Mouse (Mus musculus): ENCODE results near the gene Epop. TPM values are rescaled to one million over a fixed set of nuclear protein-coding genes. Genes with fewer than 3 reads are reported as not detected.

Gene Epop
- total RNA-seq (2021): 1 to 10 TPM in 1 of 2 experiments, under 1 TPM in 1; 0.60 to 1.3 TPM
- long read RNA-seq, experiment 1, partial matches to known transcripts: 0 of 4 reads
- long read RNA-seq, experiment 1, other reads (novel, unspliced or antisense): 1 of 4 reads
- long read RNA-seq, experiment 2, transcript Epop-201 (1 exons, 2,314 nt): major isoform, 5 of 6 reads
- long read RNA-seq, experiment 2, partial matches to known transcripts: 0 of 6 reads
- long read RNA-seq, experiment 2, other reads (novel, unspliced or antisense): 1 of 6 reads

GRCm38 (mm10) chr11:97629576-97629975 lies at the start of gene Epop:
TSS of gene Epop (minus strand) at chr11:97629702.
- intact Hi-C loops (cut with DNase I; ENCODE audit: low total_unique reads): no loop called here
- DNase-seq: peak; percentile 86

- intact Hi-C loops (cut with DNase I; ENCODE audit: low total_unique reads): no loop called here
Observed at GRCm38 (mm10) chr11:97678301-97678700, 48.8 kb upstream of the Epop start.

GRCm38 (mm10) chr11:97677842-97678241 lies 48.3 kb upstream of the Epop start:
- intact Hi-C loops (cut with DNase I; ENCODE audit: low total_unique reads): no loop called here

More at GRCm38 (mm10) chr11:97678301-97678700, 48.8 kb upstream of the Epop start:
- DNase-seq: no peak

GRCm38 (mm10) chr11:97677381-97677780 lies 47.9 kb upstream of the Epop start:
- DNase-seq: no peak
- intact Hi-C loops (cut with DNase I; ENCODE audit: low total_unique reads): no loop called here

More at GRCm38 (mm10) chr11:97677842-97678241, 48.3 kb upstream of the Epop start:
- no peak for DNase-seq

GRCm38 (mm10) chr11:97676050-97676754 lies 46.7 kb upstream of the Epop start:
- intact Hi-C loops (cut with DNase I; ENCODE audit: low total_unique reads): no loop called here
- DNase-seq: no peak

GRCm38 (mm10) chr11:97673148-97673547 lies 43.6 kb upstream of the Epop start:
- DNase-seq: no peak
- intact Hi-C loops (cut with DNase I; ENCODE audit: low total_unique reads): no loop called here

- DNase-seq: no peak
- intact Hi-C loops (cut with DNase I; ENCODE audit: low total_unique reads): no loop called here
Observed at GRCm38 (mm10) chr11:97671177-97671527, 41.6 kb upstream of the Epop start.

GRCm38 (mm10) chr11:97670234-97671176 lies 41.0 kb upstream of the Epop start:
- DNase-seq: no peak

GRCm38 (mm10) chr11:97669829-97670228 lies 40.3 kb upstream of the Epop start:
- intact Hi-C loops (cut with DNase I; ENCODE audit: low total_unique reads): no loop called here
- DNase-seq: peak; percentile 57

More at GRCm38 (mm10) chr11:97670234-97671176, 41.0 kb upstream of the Epop start:
- intact Hi-C loops (cut with DNase I; ENCODE audit: low total_unique reads): no loop called here

- DNase-seq: peak; percentile 38
- intact Hi-C loops (cut with DNase I; ENCODE audit: low total_unique reads): no loop called here
Observed at GRCm38 (mm10) chr11:97669268-97669667, 39.8 kb upstream of the Epop start.

- peak; percentile 53 for DNase-seq
- intact Hi-C loops (cut with DNase I; ENCODE audit: low total_unique reads): no loop called here
Observed at GRCm38 (mm10) chr11:97668160-97668559, 38.7 kb upstream of the Epop start.

- DNase-seq: no peak
- intact Hi-C loops (cut with DNase I; ENCODE audit: low total_unique reads): no loop called here
Observed at GRCm38 (mm10) chr11:97666794-97667193, 37.3 kb upstream of the Epop start.

GRCm38 (mm10) chr11:97666221-97666620 lies 36.7 kb upstream of the Epop start:
- intact Hi-C loops (cut with DNase I; ENCODE audit: low total_unique reads): no loop called here
- DNase-seq: no peak

GRCm38 (mm10) chr11:97665431-97665830 lies 35.9 kb upstream of the Epop start:
- intact Hi-C loops (cut with DNase I; ENCODE audit: low total_unique reads): no loop called here
- no peak for DNase-seq

GRCm38 (mm10) chr11:97664771-97665240 lies 35.3 kb upstream of the Epop start:
- DNase-seq: no peak

GRCm38 (mm10) chr11:97664339-97664665 lies 34.8 kb upstream of the Epop start:
- intact Hi-C loops (cut with DNase I; ENCODE audit: low total_unique reads): no loop called here
- no peak for DNase-seq

More at GRCm38 (mm10) chr11:97664771-97665240, 35.3 kb upstream of the Epop start:
- intact Hi-C loops (cut with DNase I; ENCODE audit: low total_unique reads): no loop called here

GRCm38 (mm10) chr11:97663528-97664338 lies 34.2 kb upstream of the Epop start:
- intact Hi-C loops (cut with DNase I; ENCODE audit: low total_unique reads): no loop called here
- peak; percentile 30 for DNase-seq

- peak; percentile 85 for DNase-seq
- intact Hi-C loops (cut with DNase I; ENCODE audit: low total_unique reads): no loop called here
Observed at GRCm38 (mm10) chr11:97662893-97663527, 33.5 kb upstream of the Epop start, which contains the start of gene Mllt6. TSS of gene Mllt6 (plus strand) at chr11:97663414.
